Mouse (Mus musculus): ENCODE data around the gene Hist1h1d.
"Not testable (repeated sequence)": the region's sequence is repeated elsewhere in the genome, so short reads cannot be mapped to it uniquely, and the experiment has no call there.

The Hist1h1d gene

GRCm38 (mm10) chr13:23546694-23547093 lies 6.4 kb upstream of the Hist1h1d start:
- no peak for DNase-seq (ENCODE audit: low spot score)

DNA sequence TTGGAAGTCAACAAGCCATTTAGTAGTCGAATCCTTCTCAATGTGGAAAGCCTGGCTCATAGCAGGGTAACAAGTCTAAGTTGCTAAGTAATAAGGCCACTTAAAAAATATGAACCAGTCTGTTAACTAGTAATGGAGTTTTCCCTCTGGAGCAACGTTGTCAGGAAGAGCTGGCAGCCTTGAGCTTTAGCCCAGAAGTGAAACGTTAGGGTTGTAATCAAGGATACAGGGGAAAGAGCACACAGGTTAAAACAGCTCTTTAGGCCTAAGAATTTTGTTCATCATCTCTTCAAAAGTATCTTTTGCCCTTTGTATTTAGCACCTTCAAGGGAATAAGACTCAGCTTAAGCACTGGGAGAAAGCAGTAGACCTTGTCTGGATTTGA lies 2.3 kb upstream of the Hist1h1d start:
- peak; percentile 82 for DNase-seq (ENCODE audit: low spot score)

DNA sequence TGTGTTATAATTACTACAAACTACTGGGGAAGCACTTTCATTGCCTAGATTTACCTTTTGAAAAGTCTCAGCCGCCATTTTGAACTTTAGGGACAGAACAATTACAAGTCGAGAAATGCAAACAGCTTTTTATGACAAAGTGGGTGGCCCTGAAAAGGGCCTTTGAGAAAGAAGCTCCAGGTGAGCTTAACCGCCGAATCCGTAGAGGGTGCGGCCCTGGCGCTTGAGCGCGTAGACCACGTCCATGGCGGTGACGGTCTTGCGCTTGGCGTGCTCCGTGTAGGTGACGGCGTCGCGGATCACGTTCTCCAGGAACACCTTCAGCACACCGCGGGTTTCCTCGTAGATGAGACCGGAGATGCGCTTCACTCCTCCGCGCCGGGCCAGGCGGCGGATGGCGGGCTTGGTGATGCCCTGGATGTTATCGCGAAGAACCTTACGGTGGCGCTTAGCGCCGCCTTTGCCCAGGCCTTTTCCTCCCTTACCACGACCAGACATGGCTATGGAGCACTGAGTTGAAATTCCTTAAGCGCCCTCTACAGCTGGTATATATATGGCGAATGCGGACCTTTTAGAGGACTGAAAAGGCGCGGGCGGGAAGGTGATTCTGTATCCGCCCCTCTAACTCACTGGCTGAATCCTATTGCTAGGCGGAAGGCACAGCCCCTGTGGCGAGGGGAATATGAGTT lies 1.8 kb upstream of the Hist1h1d start, which contains the start of gene Hist1h4f:
Gene Hist1h4f, minus strand, starts transcription at position 503 of the 689 bp plus-strand sequence.
- peak; percentile 98 for DNase-seq (ENCODE audit: low spot score)

DNA sequence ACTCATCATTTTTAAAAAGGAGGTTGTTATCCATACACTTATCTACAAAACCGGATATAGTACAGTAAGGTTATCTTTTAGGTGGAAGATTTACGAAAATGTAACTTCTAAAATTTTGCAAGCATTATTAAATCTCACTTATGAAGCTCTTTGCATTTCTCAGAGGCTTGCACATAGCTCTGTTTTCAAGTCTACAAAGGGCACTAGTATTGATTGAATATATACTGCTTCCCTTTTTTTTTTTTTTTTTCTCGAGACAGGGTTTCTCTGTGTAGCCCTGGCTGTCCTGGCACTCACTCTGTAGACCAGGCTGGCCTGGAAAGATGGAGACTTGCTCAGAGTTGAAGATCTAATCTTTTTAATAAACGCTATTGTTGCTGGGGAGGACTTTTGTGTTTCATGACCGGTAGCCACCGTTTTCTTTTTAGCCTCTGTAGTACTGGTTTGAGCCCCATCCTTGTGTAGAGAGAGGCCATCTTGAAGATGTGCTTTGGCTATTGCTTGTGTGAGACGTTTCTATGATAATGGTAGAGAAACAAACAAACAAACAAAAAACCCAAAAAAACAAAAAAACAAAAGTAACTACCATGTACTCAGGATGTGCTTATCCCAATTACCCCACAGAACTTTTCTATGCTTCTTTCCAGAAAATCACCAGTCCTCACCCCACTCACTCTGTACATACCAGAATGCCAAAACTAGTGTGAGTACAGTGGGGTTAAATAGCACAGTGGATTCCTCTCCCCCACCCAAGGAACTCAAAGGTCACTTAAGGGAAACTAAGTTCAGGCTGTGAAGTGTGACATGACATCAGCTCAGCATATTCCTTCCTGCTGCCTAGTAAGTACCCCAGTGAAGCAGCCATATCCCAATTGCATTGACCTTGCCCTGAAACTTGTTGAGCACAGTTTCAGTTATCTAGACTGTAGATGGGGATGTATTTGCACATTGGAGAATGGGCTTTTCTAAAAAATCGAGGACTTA lies 839 bp upstream of the Hist1h1d start:
- no peak for DNase-seq (ENCODE audit: low spot score)

GRCm38 (mm10) chr13:23554393-23554792 lies 1.3 kb downstream of the Hist1h1d start:
- peak; percentile 71 for DNase-seq (ENCODE audit: low spot score)

- peak; percentile 97 for DNase-seq (ENCODE audit: low spot score)
Observed at GRCm38 (mm10) chr13:23554925-23555838, 2.1 kb downstream of the Hist1h1d start.

DNA sequence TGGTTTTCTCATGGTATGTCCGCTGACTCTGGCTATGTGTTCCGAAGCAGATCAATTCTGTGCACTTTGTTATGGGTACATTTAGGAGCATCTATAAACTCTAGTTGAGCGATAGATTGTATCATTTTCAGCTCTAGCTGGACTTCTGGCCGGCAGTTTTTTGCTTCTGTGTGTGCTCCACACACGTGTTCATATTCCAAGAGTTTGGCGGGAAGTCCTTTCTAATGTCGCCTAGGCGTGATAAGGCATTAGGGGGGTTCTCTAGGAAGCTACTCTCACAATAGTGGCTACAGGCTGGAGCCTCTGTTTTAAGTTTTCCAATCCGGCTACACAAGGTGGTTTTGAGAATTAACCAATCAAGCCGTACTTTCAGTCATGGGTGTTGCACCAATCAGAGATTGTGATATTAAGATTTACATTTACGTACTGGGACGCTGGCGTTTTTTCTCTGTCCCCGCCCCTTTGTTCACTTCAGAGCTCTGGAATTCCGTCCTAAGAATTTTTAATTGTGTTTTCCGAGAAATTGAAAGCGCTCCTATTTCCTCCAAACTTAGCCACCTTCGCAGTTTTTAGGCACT lies 2.9 kb downstream of the Hist1h1d start:
- peak; percentile 96 for DNase-seq (ENCODE audit: low spot score)

GRCm38 (mm10) chr13:23556906-23557305 lies 3.8 kb downstream of the Hist1h1d start:
- no peak for DNase-seq (ENCODE audit: low spot score)

DNA sequence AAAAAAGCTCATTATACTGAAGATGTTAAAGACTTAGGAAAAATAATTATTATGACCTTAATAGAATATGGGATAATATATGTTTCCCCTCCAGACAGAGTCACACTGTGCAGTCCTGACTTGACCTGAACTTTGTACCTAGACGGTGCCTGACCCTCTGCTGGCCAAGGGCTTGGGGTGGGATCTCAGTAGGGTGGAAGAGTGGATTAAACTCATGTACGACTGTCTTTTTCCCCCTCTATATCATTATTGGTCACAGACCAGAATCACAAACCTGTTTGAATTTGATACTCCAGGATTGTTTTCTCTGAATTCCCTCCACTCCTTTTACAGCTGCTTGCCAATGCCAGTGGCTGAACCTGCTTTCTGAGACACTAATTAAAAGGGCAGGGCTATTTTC lies 7.6 kb downstream of the Hist1h1d start:
- peak; percentile 50 for DNase-seq (ENCODE audit: low spot score)

DNA sequence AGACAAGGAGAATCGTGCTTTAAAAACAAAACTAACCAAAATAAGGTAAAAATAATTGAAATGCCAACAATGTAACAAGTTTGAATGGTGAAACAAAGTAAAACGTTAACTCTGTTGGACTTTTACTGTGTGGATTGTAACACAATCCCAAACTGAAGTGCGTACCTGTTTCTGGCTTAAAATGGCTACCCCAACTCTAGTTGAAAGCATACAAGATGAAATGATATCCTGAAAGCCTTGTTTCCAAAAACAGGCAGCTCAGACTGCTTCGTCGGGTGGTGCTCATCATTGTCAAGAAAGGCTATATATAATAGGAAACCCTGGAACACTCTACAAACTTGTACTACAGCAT lies 8.4 kb downstream of the Hist1h1d start:
- DNase-seq (ENCODE audit: low spot score), result not testable (repeated sequence)

- peak; percentile 97 for DNase-seq (ENCODE audit: low spot score)
Observed at GRCm38 (mm10) chr13:23561883-23562659, 9.0 kb downstream of the Hist1h1d start, which contains the start of gene Hist1h3e. Gene Hist1h3e, minus strand, starts transcription at chr13:23562369.

- DNase-seq (ENCODE audit: low spot score), result peak; percentile 85
Observed at GRCm38 (mm10) chr13:23562699-23563462, 9.8 kb downstream of the Hist1h1d start.

DNA sequence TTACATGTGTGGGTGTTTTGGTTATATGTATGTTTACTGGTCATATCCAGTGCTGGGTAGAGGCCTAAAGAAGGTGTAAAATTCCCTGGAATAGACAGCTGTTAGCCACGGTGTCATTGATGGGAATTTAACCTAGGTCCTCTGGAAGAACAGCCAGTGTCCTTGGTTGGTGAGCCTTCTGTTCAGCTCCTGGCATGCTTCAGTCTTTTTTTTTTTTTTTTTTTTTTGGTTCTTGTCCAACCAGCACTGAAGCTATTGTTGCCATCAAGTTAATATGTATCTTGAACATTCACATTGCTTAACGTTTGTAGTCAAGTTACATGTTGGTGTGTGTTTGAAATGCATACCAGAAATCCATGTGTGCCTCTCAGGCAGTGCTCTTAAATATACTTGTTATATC lies 11.4 kb downstream of the Hist1h1d start:
- no peak for DNase-seq (ENCODE audit: low spot score)

GRCm38 (mm10) chr13:23570261-23571021 lies 17.4 kb downstream of the Hist1h1d start:
- DNase-seq (ENCODE audit: low spot score), result peak; percentile 78

DNA sequence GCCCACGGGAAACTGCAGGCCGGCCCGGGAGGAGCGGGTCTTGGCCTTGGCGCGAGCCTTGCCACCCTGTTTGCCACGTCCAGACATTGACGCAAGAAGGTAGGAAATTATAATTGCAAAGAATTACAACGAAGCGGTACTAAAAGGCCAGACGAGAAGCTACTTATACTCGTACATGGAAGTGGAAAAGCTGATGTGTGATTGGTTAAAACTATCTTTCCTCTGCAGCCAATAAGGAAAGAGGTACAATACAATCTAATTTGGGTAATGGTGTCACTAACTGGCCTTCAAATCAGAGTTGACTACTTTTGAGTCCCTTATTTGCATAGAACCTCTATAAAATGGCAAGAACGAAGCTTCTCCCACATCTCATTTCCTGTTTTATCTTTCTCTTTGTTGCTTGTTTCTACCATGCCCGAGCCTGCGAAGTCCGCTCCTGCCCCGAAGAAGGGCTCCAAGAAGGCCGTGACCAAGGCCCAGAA lies 18.0 kb downstream of the Hist1h1d start, which contains the start of the genes Hist1h2ae and Hist1h2bg:
Gene Hist1h2ae, minus strand, starts transcription at position 199 of the 482 bp plus-strand sequence.
Gene Hist1h2bg, plus strand, starts transcription at position 375 of the 482 bp plus-strand sequence.
- DNase-seq (ENCODE audit: low spot score), result peak; percentile 96

- peak; percentile 82 for DNase-seq (ENCODE audit: low spot score)
Observed at GRCm38 (mm10) chr13:23571504-23572217, 18.6 kb downstream of the Hist1h1d start.

DNA sequence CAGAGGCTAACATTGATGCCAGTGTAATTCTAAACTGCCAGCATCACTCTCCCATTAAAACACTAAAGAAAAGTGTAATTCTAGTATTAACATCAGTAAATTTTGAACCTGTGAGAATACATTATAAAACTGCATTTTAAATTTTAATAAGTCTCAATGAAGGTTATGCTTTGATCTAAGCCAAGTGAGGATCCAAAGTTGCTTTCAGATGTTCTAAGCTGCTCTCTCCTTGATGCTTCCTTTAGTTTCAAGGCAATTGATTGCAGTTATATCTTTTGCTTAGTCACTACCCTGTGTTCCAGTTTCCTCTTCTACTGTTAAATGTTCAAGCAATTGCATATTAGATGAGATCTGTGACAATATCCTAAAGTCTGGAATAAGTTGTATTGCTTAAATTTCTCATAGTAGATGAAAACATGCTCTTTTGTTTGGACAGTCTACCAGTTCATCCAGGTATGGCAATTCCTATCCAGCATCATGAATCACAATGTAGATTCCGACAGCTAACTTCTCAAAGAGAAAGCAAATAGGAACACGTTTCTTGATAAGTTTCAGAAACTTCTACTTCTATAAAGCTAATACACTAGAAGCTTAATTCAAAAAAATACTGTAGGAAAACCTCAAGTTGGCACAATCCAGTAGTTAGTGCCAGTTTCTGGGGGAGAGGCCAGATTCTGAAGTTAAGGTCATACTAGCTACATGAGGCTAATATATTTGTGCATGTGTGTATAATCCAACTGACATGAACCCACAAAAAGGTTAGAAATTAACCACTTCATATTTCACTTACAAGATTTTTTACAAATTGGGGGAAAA lies 19.4 kb downstream of the Hist1h1d start:
- DNase-seq (ENCODE audit: low spot score), result peak; percentile 72
